Mouse (Mus musculus) left cerebral cortex, postnatal 4 days (tissue): ENCODE data around the gene Stk17b. TPM values are rescaled to one million over a fixed set of nuclear protein-coding genes. Genes with fewer than 3 reads are reported as not detected.
"Not testable (repeated sequence)": the region's sequence is repeated elsewhere in the genome, so short reads cannot be mapped to it uniquely, and the experiment has no call there.

ENCODE experiments used
- DNase-seq: peaks from one replicate; pipeline ENCODE4 v3.0.0-alpha.2; 2022
- intact Hi-C: fragments of 180-260 bp; cut with DNase I; formaldehyde crosslinking; loops from one replicate; pipeline ENCODE4 v1.15.1; 2025
- total RNA-seq, 2 experiments: library from RNA; stranded (reverse); gene quantifications; 2 replicates each; pipeline ENCODE4 v1.2.3; 2021

The Stk17b gene
- total RNA-seq, 2 experiments from 2014 or later, result 5.4 to 7.0 TPM

- DNase-seq, result no peak
- intact Hi-C loops, result no loop called here
Observed at GRCm38 (mm10) chr1:53782956-53783355, 2.1 kb downstream of the Stk17b start.

- intact Hi-C loops, result no loop called here
- no peak for DNase-seq
Observed at GRCm38 (mm10) chr1:53782079-53782478, 2.9 kb downstream of the Stk17b start.

- DNase-seq, result no peak
- intact Hi-C loops, result no loop called here
Observed at GRCm38 (mm10) chr1:53781311-53781710, 3.7 kb downstream of the Stk17b start.

GRCm38 (mm10) chr1:53776176-53776905, 8.7 kb downstream of the Stk17b start:
- intact Hi-C loops, result no loop called here
- DNase-seq, result no peak

- DNase-seq, result no peak
- intact Hi-C loops, result no loop called here
Observed at GRCm38 (mm10) chr1:53775545-53775944, 9.5 kb downstream of the Stk17b start.

GRCm38 (mm10) chr1:53775036-53775435, 10.0 kb downstream of the Stk17b start:
- no peak for DNase-seq
- intact Hi-C loops, result no loop called here

GRCm38 (mm10) chr1:53774571-53774970, 10.5 kb downstream of the Stk17b start:
- no peak for DNase-seq
- intact Hi-C loops, result no loop called here

- intact Hi-C loops, result no loop called here
- no peak for DNase-seq
Observed at GRCm38 (mm10) chr1:53773994-53774393, 11.0 kb downstream of the Stk17b start.

GRCm38 (mm10) chr1:53772967-53773366, 12.1 kb downstream of the Stk17b start:
- intact Hi-C loops, result no loop called here

GRCm38 (mm10) chr1:53771476-53771875, 13.5 kb downstream of the Stk17b start:
- DNase-seq, result no peak
- intact Hi-C loops, result no loop called here

More at GRCm38 (mm10) chr1:53772967-53773366, 12.1 kb downstream of the Stk17b start:
- DNase-seq, result no peak

- DNase-seq, result no peak
- intact Hi-C loops, result no loop called here
Observed at GRCm38 (mm10) chr1:53766112-53766511, 18.9 kb downstream of the Stk17b start.

GRCm38 (mm10) chr1:53757316-53757715, 27.7 kb downstream of the Stk17b start:
- no peak for DNase-seq
- intact Hi-C loops, result no loop called here

GRCm38 (mm10) chr1:53753501-53753900, 31.5 kb downstream of the Stk17b start:
- DNase-seq, intact Hi-C loops: not testable (repeated sequence)

GRCm38 (mm10) chr1:53751144-53751543, 33.9 kb downstream of the Stk17b start:
- intact Hi-C loops, result no loop called here
- DNase-seq, result no peak

- intact Hi-C loops, result not testable (repeated sequence)
Observed at GRCm38 (mm10) chr1:53750697-53751096, 34.3 kb downstream of the Stk17b start.

GRCm38 (mm10) chr1:53749881-53750385, 35.1 kb downstream of the Stk17b start:
- intact Hi-C loops, DNase-seq: not testable (repeated sequence)

More at GRCm38 (mm10) chr1:53750697-53751096, 34.3 kb downstream of the Stk17b start:
- DNase-seq, result not testable (repeated sequence)

- no peak for DNase-seq
- intact Hi-C loops, result no loop called here
Observed at GRCm38 (mm10) chr1:53748571-53748970, 36.5 kb downstream of the Stk17b start.

- intact Hi-C loops, result no loop called here
Observed at GRCm38 (mm10) chr1:53746001-53746400, 39.0 kb downstream of the Stk17b start.

GRCm38 (mm10) chr1:53741742-53742458, 43.1 kb downstream of the Stk17b start:
- intact Hi-C loops, result no loop called here
- no peak for DNase-seq

More at GRCm38 (mm10) chr1:53746001-53746400, 39.0 kb downstream of the Stk17b start:
- DNase-seq, result no peak

- DNase-seq, result no peak
- intact Hi-C loops, result no loop called here
Observed at GRCm38 (mm10) chr1:53740777-53741336, 44.2 kb downstream of the Stk17b start.

- intact Hi-C loops, DNase-seq: not testable (repeated sequence)
Observed at GRCm38 (mm10) chr1:53740077-53740776, 44.8 kb downstream of the Stk17b start.
